Mouse (Mus musculus): ENCODE data around the gene Gpam.

DNA sequence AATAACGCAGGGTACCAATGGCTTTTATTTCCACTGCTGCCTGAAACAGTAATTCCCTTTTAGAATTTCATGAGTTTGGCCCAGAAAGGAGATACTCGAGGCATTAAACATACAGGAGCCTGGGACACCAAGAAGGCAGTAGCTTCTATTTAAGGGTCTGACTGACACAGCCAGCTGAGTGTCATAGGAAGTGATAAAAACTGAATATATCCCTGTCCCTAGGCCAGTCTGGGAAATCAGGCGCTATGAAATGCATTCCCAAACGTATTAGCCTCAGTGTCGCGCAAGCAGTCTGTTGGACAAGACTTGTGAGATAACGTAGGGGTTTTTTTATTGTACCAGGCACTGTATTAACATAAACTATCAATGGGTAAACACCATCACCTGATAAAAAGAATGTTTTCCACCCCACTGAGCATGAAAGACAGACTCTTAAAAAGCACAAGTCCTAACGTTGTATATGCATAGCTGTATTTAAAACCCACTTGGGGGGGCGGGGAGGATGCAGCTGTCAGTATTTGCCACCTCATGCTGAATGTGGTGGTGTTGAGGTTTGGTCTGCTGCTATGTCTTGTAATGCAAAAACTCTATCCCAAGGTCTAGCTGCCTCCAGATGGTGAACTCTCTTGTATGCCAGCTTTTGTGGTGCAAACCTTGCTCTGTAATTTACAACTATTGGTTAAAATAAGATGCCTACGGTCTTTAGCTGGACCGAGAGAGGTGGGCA is 6.4 kb downstream of the Gpam start:
- TF ChIP-seq CTCF (IDR thresholded peaks at IDR 0.05; ENCODE audit: low read depth, low read length) (no peak), GATA1 (IDR thresholded peaks at IDR 0.05; ENCODE audit: borderline replicate concordance, low read length) (no peak), POLR2AphosphoS5 (IDR thresholded peaks at IDR 0.05; ENCODE audit: insufficient replicate concordance, low read depth, low read length) (no peak)

Measured in G1E (cell line).